Comparison of ENCODE assay signal across 20 mouse cellular contexts in genomic region chr17:45402126-45402525, GRCm38 (mm10). TPM values are rescaled to one million over a fixed set of nuclear protein-coding genes. Genes with fewer than 3 reads are reported as not detected.
A peak's percentile ranks its signal among the peaks of the same experiment; 100 is the strongest.
DNase-seq lines count a peak whose midpoint lies in the region; ATAC-seq and TF ChIP-seq lines count a peak whose summit lies in the region.
"Had no signal": no experiment of that assay in that cellular context is flagged by ENCODE, and none has a peak within 500 bp of the region (broad histone marks: within the 10 kb centered on the region; RNA-seq: fewer than 3 reads in every experiment).

No protein-coding gene starts in this region.

- peak overlapping the region; percentile 94 for H3K27ac ChIP-seq in kidney, adult 2 months (ENCODE audit: insufficient read depth, low read depth, low read length)
- H3K27ac ChIP-seq in bone marrow macrophage, adult 2 months (ENCODE audit: insufficient read depth, low read depth, low read length): peak overlapping the region; percentile 77; the same call in 1 of the 2 replicates
- H3K27ac ChIP-seq: forebrain, embryonic 13.5 days; heart, adult 2 months; heart, embryonic 15.5 days had no signal

- no peak for TF ChIP-seq POLR2A in kidney, adult 2 months (IDR thresholded peaks at IDR 0.05; ENCODE audit: low read depth, low read length)
- no peak for TF ChIP-seq POLR2A in bone marrow macrophage, adult 2 months (IDR thresholded peaks at IDR 0.05; ENCODE audit: borderline replicate concordance, low read depth, low read length)

- peaks cover 21% of the 10 kb centered on the region; the same call in 1 of the 2 replicates for H3K4me1 ChIP-seq in kidney, adult 2 months (ENCODE audit: control insufficient read depth, insufficient read depth, low read length)
- peaks cover 26% of the 10 kb centered on the region for H3K4me1 ChIP-seq in bone marrow macrophage, adult 2 months (ENCODE audit: control insufficient read depth, insufficient read depth, low read length)
- H3K4me1 ChIP-seq: embryonic facial prominence, embryonic 12.5 days; forebrain, embryonic 13.5 days had no signal

- 64% methylated on average over 1 of the region's 1 CpGs for WGBS in kidney, adult 2 months

- H3K36me3 ChIP-seq in kidney, adult 2 months (ENCODE audit: control insufficient read depth, insufficient read depth, low read length): peaks cover 4% of the 10 kb centered on the region

- DNase-seq in kidney, adult 2 months: peak; percentile 66
- no peak for DNase-seq in kidney, postnatal 4 days
- DNase-seq in 416B (ENCODE audit: low read depth): peak; percentile 18
- DNase-seq in kidney, postnatal 14 days: peak; percentile 23
- no peak for DNase-seq in right cerebral cortex, postnatal 4 days
- DNase-seq in cerebellum, postnatal 4 days (ENCODE audit: low spot score in 2 of 2): no peak
- DNase-seq: adrenal gland, postnatal 25 days; cerebellum, adult 2 months; cerebellum, postnatal 10 days; embryo, embryonic 11 days; forebrain, postnatal 0 days; gastrocnemius, postnatal 14 days; heart, adult 2 months; heart, postnatal 14 days had no signal

- no peak for ATAC-seq in erythroblast, adult 5-6 weeks (replicated peaks; ENCODE audit: low FRiP score, poor library complexity, severe bottlenecking)
- ATAC-seq: forebrain, embryonic 13.5 days; forebrain, postnatal 0 days had no signal

- H3K4me3 ChIP-seq in kidney, adult 2 months (ENCODE audit: insufficient read depth, low read depth, low read length): no peak overlapping the region
- H3K4me3 ChIP-seq in bone marrow macrophage, adult 2 months (ENCODE audit: insufficient read depth, low read length): no peak overlapping the region
- H3K4me3 ChIP-seq: embryonic facial prominence, embryonic 12.5 days; forebrain, embryonic 13.5 days; heart, adult 2 months; heart, embryonic 15.5 days; hindbrain, embryonic 13.5 days had no signal

- no peak for TF ChIP-seq CTCF in kidney, adult 2 months (conservative IDR thresholded peaks at IDR 0.05; ENCODE audit: insufficient read depth, insufficient read length, low read depth, low read length)
- TF ChIP-seq CTCF in bone marrow macrophage, adult 2 months (IDR thresholded peaks at IDR 0.05; ENCODE audit: low read depth, low read length): no peak

- no peaks in the 10 kb centered on the region for H3K27me3 ChIP-seq in kidney, adult 2 months (replicated peaks; ENCODE audit: control insufficient read depth, insufficient read depth, low read length)
- H3K27me3 ChIP-seq: embryonic facial prominence, embryonic 12.5 days; forebrain, embryonic 13.5 days; heart, embryonic 15.5 days; hindbrain, embryonic 13.5 days had no signal

RNA-seq across cellular contexts. Expression of gene Cdc5l, which starts 31.4 kb away (rescaled TPM):
- 8.9 and 10.9 TPM in 2 replicates for polyA plus RNA-seq in kidney, adult 2 months (2012; rRNA removed)
- 54.0 and 55.4 TPM in 2 replicates for polyA plus RNA-seq in bone marrow macrophage, adult 2 months (2012; ENCODE audit: insufficient read depth, insufficient read length, missing spikeins)
- total RNA-seq in erythroblast, adult 5-6 weeks (2015; ENCODE audit: low replicate concordance): 24.5 and 31.5 TPM in 2 replicates
- 61.2 and 66.1 TPM in 2 replicates for total RNA-seq in erythroblast, adult 5-6 weeks (2017; ENCODE audit: low replicate concordance)

Comparison
In these comparisons a context has a peak if more than half of its experiments do, and no peak if none do; other contexts are left out.
1. DNase-seq: peak in kidney, adult 2 months (single experiment), 416B (single experiment) and kidney, postnatal 14 days (single experiment); none in kidney, postnatal 4 days (0 of 2), right cerebral cortex, postnatal 4 days (single experiment) and cerebellum, postnatal 4 days (0 of 2).